Mouse (Mus musculus) CD8-positive naive resting alpha-beta T cell, adult 2 months (primary cell): ENCODE measurements around the gene Vtcn1.

Experiments
- DNase-seq, 2 experiments: peaks; one replicate each; pipeline ENCODE4 v3.0.0; 2022; ENCODE audit warnings: low read depth in 2 of 2, low spot score in 2 of 2

Gene Vtcn1

DNA sequence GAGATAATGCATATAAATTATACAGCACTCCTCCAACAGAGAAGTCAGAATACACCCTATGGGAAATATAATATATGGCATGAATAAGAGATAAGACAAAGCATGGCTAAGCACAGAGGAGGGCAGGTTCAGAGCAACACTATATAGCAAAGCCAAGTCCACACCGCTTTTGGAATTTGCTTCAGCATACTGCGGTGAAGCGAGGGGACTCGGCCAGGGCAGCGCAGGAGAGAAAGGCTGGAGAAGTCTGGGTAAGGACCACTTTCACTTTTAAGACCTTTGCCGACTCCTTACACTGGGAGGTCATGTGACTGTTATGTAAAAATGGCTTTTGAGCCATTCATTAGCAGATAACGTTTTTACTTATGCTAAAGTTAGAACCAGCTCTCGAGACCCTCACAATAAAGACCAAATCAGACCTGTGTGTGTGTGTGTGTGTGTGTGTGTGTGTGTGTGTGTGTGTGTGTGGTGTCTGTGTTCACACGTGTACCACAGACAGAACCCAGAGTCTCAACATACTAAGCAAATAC, 95.4 kb downstream of the Vtcn1 start:
- no peak for DNase-seq

DNA sequence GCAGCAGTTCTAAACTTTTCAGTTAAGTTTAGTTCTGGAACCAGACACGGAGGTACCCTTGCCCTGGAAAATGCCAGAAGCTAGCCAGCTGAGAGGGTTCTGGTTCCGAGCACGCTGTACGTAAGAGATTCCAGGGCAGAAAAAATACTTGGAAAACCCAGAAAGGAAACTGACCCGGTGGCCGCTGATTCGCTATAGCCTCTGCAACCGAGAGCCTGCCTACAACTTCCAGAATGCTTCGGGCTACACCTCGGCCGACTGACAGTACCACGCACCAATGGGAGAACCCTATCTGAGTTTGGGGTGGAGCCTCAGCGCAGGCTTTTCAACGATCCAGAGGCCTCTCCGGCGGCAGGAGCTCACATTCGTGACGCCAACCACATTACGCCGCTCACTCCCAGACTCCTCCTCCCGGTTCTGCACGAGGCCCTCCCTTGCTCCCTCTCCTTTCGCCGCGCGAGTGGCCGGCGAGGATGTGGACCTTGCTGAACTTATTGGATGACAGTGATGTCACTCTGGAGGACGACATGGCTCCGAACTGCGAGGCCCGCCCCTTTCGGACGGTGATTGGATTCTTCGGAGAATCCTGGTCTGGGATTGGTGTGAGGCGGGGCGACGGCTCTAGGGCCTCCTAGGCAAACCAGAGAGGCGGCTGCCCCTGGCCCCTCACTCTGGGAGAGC, 96.7 kb downstream of the Vtcn1 start, which contains the start of gene Trim45:
Trim45 (plus strand) TSS at position 378 of the 681 bp plus-strand sequence.
- peak; percentile 94 for DNase-seq

DNA sequence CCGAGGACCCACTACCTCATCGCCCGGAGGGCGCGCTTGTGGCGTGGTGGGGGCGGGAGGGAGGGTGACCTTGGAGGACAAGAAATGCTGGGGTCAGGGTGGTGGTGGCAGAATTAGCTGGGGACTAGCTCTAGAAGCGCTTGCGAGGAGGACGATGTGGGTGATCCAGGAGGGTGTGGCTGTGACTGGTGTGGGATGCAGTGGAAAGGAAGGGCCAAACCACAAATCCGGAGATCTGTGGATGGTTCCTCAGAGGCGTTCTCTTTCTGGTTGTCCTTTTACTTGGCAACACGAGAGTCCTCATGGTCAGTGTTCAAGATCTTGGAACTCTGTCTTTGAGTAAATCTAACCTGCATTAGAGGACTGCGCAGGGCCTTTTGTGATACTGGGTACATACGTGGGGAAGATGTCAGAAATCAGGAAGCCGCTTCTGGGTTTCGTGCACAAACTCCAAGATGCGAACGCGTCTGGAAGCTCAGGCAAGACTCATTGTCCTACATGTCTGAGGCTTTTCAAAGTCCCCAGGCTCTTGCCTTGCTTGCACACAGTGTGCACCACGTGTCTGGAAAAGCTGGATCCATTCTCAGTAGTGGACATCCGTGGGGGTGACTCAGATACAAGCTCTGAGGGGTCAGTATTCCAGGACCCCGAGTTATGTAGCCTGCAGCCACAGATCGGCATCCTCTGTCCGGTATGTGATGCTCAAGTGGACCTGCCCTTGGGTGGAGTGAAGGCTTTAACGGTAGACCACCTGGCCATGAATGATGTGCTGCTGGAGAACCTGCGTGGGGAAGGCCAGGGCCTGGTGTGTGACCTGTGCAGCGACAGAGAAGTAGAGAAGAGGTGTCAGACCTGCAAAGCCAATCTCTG, 97.5 kb downstream of the Vtcn1 start:
- no peak for DNase-seq

GRCm38 (mm10) chr3:100924065-100924732, 98.9 kb downstream of the Vtcn1 start:
- DNase-seq = no peak

- no peak for DNase-seq
Measured at GRCm38 (mm10) chr3:100925176-100925575, 99.9 kb downstream of the Vtcn1 start.

GRCm38 (mm10) chr3:100931332-100932076, 106.2 kb downstream of the Vtcn1 start:
- DNase-seq = no peak

GRCm38 (mm10) chr3:100932077-100932944, 107.1 kb downstream of the Vtcn1 start:
- no peak for DNase-seq

DNA sequence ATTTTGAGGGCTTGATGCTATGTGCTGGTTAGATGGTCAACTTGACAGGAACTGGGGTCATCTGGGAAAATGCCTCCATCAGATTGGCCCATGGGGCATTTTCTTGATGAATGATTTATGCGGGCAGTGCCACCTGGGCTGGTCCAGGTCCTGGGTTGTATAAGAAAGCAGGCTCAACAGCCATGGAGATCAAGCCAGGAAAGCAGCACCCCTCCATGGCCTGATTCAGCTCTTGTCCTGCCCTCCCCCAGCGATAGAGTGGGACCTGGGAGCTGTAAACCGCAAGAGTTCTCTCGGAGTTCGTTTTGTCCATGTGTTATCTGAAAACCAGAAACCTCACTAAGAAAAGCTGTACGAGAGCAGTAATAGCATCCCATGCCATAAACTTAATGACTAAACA, 110.3 kb downstream of the Vtcn1 start:
- no peak for DNase-seq

DNA sequence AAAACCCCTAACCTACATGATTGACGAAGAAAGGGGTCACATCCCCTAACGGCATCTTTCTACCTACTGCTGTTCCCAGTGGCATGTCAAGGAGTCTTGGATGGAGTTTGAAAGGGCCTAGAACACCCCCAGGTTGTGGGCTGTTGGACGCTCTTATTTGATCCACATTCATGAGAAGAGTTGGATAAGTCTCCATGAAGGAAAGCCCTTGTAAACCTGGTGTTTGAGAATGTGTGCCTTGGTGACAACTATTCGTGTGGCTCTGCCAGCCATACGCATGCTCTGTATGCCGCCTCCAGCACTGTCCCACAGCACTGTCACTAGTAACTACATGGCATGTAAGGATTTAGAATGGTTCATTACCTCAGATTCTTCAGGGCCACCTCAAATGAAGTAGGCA, 110.9 kb downstream of the Vtcn1 start:
- DNase-seq = no peak

DNA sequence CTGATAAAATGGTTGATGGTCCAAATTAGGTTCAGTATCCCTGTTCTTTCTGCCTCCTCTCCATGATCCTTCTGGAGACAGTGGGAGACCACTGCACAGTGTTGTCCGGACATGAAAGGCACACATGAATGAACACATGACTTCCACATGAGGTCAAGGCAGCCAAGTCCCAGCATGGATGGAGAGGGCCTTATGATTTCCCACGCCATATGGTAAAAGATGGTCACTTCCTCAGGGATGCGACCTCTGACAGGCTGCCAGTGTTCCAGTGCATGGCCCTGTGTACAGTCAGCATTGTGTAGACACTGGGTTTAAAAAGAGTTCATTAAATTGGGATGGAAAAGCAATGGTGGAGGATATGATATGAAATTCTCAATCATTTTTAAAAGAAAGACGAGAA, 113.0 kb downstream of the Vtcn1 start:
- DNase-seq = no peak

DNA sequence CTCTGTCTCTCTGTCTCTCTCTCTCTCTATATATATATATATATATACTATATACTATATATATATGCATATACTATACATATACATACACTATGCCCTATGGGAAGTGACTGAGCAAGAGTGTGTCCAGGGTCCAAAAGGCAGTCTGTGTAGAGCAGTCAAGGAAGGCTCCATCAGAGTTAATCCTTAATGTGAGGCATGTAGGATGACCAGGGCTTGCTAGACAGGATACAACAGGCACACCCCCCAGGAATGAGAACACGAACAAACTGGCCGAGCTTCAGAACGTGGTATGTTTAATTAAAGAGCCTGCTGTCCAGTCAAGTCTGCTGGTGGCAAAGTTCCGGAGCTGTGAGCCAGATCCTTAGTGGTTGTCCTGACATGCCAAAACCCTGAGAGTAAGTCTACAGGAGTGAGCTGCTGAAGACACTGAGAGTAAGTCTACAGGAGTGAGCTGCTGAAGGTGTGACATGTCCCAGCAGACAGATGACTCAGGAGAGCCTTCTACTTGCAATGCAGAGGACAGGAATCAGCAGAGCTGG, 115.3 kb downstream of the Vtcn1 start:
- no peak for DNase-seq
